15 mouse cellular contexts compared by ENCODE assay signal in the genomic region with DNA sequence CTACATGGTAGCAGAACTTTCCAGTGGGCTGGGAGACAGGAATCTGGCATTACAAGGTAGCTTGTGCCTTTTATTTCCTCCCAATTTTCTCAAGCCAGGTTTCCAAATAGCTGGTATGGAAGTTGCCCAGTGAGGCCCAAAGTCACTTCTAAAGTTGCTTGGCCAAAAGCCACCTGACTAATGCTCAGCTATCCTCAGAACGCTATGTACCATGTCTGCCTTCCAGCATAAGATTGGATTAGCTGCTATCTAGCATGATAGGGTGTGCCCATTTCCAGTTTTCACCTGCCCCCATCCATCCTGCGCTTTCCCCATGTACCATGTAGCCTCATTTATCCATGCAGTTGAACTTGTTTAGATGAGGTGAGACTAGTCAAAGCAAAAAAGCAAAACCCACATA.
A peak's percentile ranks its signal among the peaks of the same experiment; 100 is the strongest.
DNase-seq lines count a peak whose midpoint lies in the region; ATAC-seq and TF ChIP-seq lines count a peak whose summit lies in the region.
"Had no signal": no experiment of that assay in that cellular context is flagged by ENCODE, and none has a peak within 500 bp of the region (broad histone marks: within the 10 kb centered on the region; RNA-seq: fewer than 3 reads in every experiment).

No protein-coding gene starts in this region.

- peak; percentile 99 for TF ChIP-seq EP300 in heart, postnatal 0 days (IDR thresholded peaks at IDR 0.05; ENCODE audit: low read depth)

- H3K9ac ChIP-seq in hindbrain, postnatal 0 days (replicated peaks; ENCODE audit: low read length): no peak overlapping the region
- H3K9ac ChIP-seq in hindbrain, embryonic 11.5 days (ENCODE audit: low read depth, low read length): no peak overlapping the region
- peak overlapping the region; percentile 21; the same call in 1 of the 2 replicates for H3K9ac ChIP-seq in heart, postnatal 0 days (replicated peaks; ENCODE audit: low read depth, low read length)
- no peak overlapping the region for H3K9ac ChIP-seq in forebrain, embryonic 14.5 days (ENCODE audit: low read length)

- H3K9me3 ChIP-seq in hindbrain, postnatal 0 days (ENCODE audit: low read length): no peaks in the 10 kb centered on the region
- no peaks in the 10 kb centered on the region for H3K9me3 ChIP-seq in hindbrain, embryonic 11.5 days (ENCODE audit: control insufficient read depth, low read length)
- H3K9me3 ChIP-seq in heart, postnatal 0 days (replicated peaks; ENCODE audit: control insufficient read depth, low read length): no peaks in the 10 kb centered on the region
- no peaks in the 10 kb centered on the region for H3K9me3 ChIP-seq in forebrain, embryonic 14.5 days (replicated peaks; ENCODE audit: control insufficient read depth, low read length)

- no peak for DNase-seq in hindbrain, postnatal 0 days (ENCODE audit: low spot score)
- DNase-seq in hindbrain, embryonic 11.5 days (ENCODE audit: low spot score): no peak
- DNase-seq in NIH3T3 (ENCODE audit: low read depth): peak; percentile 42
- peak; percentile 75 to 85 for DNase-seq in heart, adult 18-20 months
- peak; percentile 84 for DNase-seq in heart, postnatal 0 days (ENCODE audit: low spot score)
- no peak for DNase-seq in natural killer cell, adult 2 months (ENCODE audit: low spot score in 2 of 2)
- DNase-seq in forebrain, embryonic 14.5 days (ENCODE audit: low spot score): no peak
- DNase-seq: adrenal gland, postnatal 14 days; B cell, adult 2 months; cerebellum, postnatal 14 days; kidney, postnatal 10 days; layer of hippocampus, postnatal 36 days; retina, postnatal 1 day; spleen, adult 18-20 months; thymus, postnatal 36 days had no signal

- peaks cover 12% of the 10 kb centered on the region; the same call in 1 of the 2 replicates for H3K4me1 ChIP-seq in hindbrain, postnatal 0 days (ENCODE audit: insufficient read depth, low read length)
- no peaks in the 10 kb centered on the region for H3K4me1 ChIP-seq in hindbrain, embryonic 11.5 days (replicated peaks; ENCODE audit: control insufficient read depth, insufficient read depth, low read length)
- peaks cover 52% of the 10 kb centered on the region for H3K4me1 ChIP-seq in heart, postnatal 0 days (ENCODE audit: control insufficient read depth, insufficient read depth)
- 0 out of 2 replicates have a peak, but pooled peaks cover 3% of the 10 kb centered on the region for H3K4me1 ChIP-seq in forebrain, embryonic 14.5 days (ENCODE audit: control insufficient read depth, insufficient read depth, low read length)

- no peak overlapping the region for H3K4me2 ChIP-seq in hindbrain, postnatal 0 days (ENCODE audit: low read depth, low read length)
- no peak overlapping the region for H3K4me2 ChIP-seq in hindbrain, embryonic 11.5 days (replicated peaks; ENCODE audit: low read depth, low read length)
- H3K4me2 ChIP-seq in heart, postnatal 0 days (ENCODE audit: low read depth, low read length): no peak overlapping the region
- no peak overlapping the region for H3K4me2 ChIP-seq in forebrain, embryonic 14.5 days (ENCODE audit: low read length)

- no peaks in the 10 kb centered on the region for H3K36me3 ChIP-seq in hindbrain, postnatal 0 days (ENCODE audit: insufficient read depth, low read length)
- no peaks in the 10 kb centered on the region for H3K36me3 ChIP-seq in hindbrain, embryonic 11.5 days (ENCODE audit: control insufficient read depth, insufficient read depth, low read length)
- no peaks in the 10 kb centered on the region; the same call in 1 of the 2 replicates for H3K36me3 ChIP-seq in heart, postnatal 0 days (replicated peaks; ENCODE audit: control insufficient read depth, insufficient read depth, low read length)
- no peaks in the 10 kb centered on the region for H3K36me3 ChIP-seq in forebrain, embryonic 14.5 days (ENCODE audit: control insufficient read depth, insufficient read depth, low read length)

- H3K27ac ChIP-seq in hindbrain, postnatal 0 days: peak overlapping the region; percentile 76; the same call in 1 of the 2 replicates
- H3K27ac ChIP-seq in hindbrain, embryonic 11.5 days (ENCODE audit: low read depth, low read length): no peak overlapping the region
- peak overlapping the region; percentile 95 for H3K27ac ChIP-seq in heart, postnatal 0 days (ENCODE audit: low read depth)
- H3K27ac ChIP-seq in forebrain, embryonic 14.5 days (ENCODE audit: low read depth, low read length): no peak overlapping the region

- H3K27me3 ChIP-seq in hindbrain, postnatal 0 days (ENCODE audit: insufficient read depth, low read length): no peaks in the 10 kb centered on the region
- H3K27me3 ChIP-seq in hindbrain, embryonic 11.5 days (ENCODE audit: control insufficient read depth, insufficient read depth, low read length): no peaks in the 10 kb centered on the region
- H3K27me3 ChIP-seq in heart, postnatal 0 days (ENCODE audit: control insufficient read depth, insufficient read depth, low read length): no peaks in the 10 kb centered on the region
- H3K27me3 ChIP-seq in forebrain, embryonic 14.5 days (replicated peaks; ENCODE audit: control insufficient read depth, insufficient read depth, low read length): no peaks in the 10 kb centered on the region

- WGBS in hindbrain, postnatal 0 days: 90% methylated on average over 2 of the region's 2 CpGs
- WGBS in hindbrain, embryonic 11.5 days: 92% methylated on average over 2 of the region's 2 CpGs
- WGBS in heart, postnatal 0 days: 36% methylated on average over 2 of the region's 2 CpGs
- WGBS in forebrain, embryonic 14.5 days: 91% methylated on average over 2 of the region's 2 CpGs

- no peak for ATAC-seq in hindbrain, postnatal 0 days
- no peak for ATAC-seq in hindbrain, embryonic 11.5 days (ENCODE audit: low FRiP score)
- ATAC-seq in heart, postnatal 0 days (ENCODE audit: insufficient read depth, low read depth): peak; percentile 80
- no peak for ATAC-seq in forebrain, embryonic 14.5 days

- H3K4me3 ChIP-seq in hindbrain, postnatal 0 days (ENCODE audit: low read length): no peak overlapping the region
- no peak overlapping the region for H3K4me3 ChIP-seq in hindbrain, embryonic 11.5 days (ENCODE audit: low read depth, low read length)
- no peak overlapping the region for H3K4me3 ChIP-seq in heart, postnatal 0 days (ENCODE audit: low read depth, low read length)
- no peak overlapping the region for H3K4me3 ChIP-seq in forebrain, embryonic 14.5 days (ENCODE audit: low read depth, low read length)

- no peak for TF ChIP-seq CTCF in hindbrain, postnatal 0 days (IDR thresholded peaks at IDR 0.05; ENCODE audit: low read depth)
- no peak for TF ChIP-seq CTCF in heart, postnatal 0 days (IDR thresholded peaks at IDR 0.05; ENCODE audit: low read depth)

Comparison
In these comparisons a context has a peak if more than half of its experiments do, and no peak if none do; other contexts are left out.
1. H3K27ac ChIP-seq: peak in hindbrain, postnatal 0 days (single experiment) and heart, postnatal 0 days (single experiment); none in hindbrain, embryonic 11.5 days (single experiment) and forebrain, embryonic 14.5 days (single experiment).
2. DNase-seq: peak in NIH3T3 (single experiment), heart, adult 18-20 months (2 of 2) and heart, postnatal 0 days (single experiment); none in hindbrain, postnatal 0 days (single experiment), hindbrain, embryonic 11.5 days (single experiment), natural killer cell, adult 2 months (0 of 2) and forebrain, embryonic 14.5 days (single experiment).